Mouse (Mus musculus) midbrain, embryonic 11.5 days (tissue): ENCODE measurements at regions not wholly inside any gene's neighbourhood (a gene's known extent, or its start where the extent isn't known, plus 50 kb on each side); places are given as distances from the start of the nearest gene placed in this dataset.

Source experiments
- ATAC-seq: fragments of 200-750 bp; cut with Nextera tagmentation; 2 replicates; pipeline ENCODE4 v1.8.0; 2017; ENCODE audit warnings: moderate TSS enrichment, moderate library complexity; ENCODE audit not compliant: low FRiP score
- DNase-seq: peaks from one replicate; pipeline ENCODE4 v3.0.0; 2015; ENCODE audit warnings: low spot score; ENCODE audit errors: missing footprints
- H3K27ac ChIP-seq: fragments of 300-500 bp; sonication (generic); 2 replicates; pipeline ENCODE4 v1.5.1; 2014; ENCODE audit warnings: low read depth, low read length
- H3K27me3 ChIP-seq: fragments of 300-500 bp; sonication (generic); 2 replicates; pipeline ENCODE4 v1.6.1; 2014; ENCODE audit warnings: mild to moderate bottlenecking, low read length, moderate library complexity, mixed read lengths; ENCODE audit not compliant: control insufficient read depth, insufficient read depth
- H3K36me3 ChIP-seq: fragments of 300-500 bp; sonication (generic); 2 replicates; pipeline ENCODE4 v1.6.1; 2014; ENCODE audit warnings: mild to moderate bottlenecking, low read length, moderate library complexity, mixed read lengths; ENCODE audit not compliant: control insufficient read depth, insufficient read depth
- H3K4me1 ChIP-seq: fragments of 300-500 bp; sonication (generic); 2 replicates; pipeline ENCODE4 v1.6.1; 2014; ENCODE audit warnings: low read length; ENCODE audit not compliant: control insufficient read depth, insufficient read depth
- H3K4me2 ChIP-seq: fragments of 300-500 bp; sonication (generic); 2 replicates; pipeline ENCODE4 v1.6.1; 2014; ENCODE audit warnings: mild to moderate bottlenecking, moderate library complexity
- H3K4me3 ChIP-seq: fragments of 300-500 bp; sonication (generic); 2 replicates; pipeline ENCODE4 v1.5.1; 2014; ENCODE audit warnings: low read depth, low read length
- H3K9ac ChIP-seq: fragments of 300-500 bp; sonication (generic); 2 replicates; pipeline ENCODE4 v1.6.1; 2014; ENCODE audit warnings: low read length
- H3K9me3 ChIP-seq: fragments of 300-500 bp; sonication (generic); 2 replicates; pipeline ENCODE4 v1.6.1; 2016; ENCODE audit warnings: low read length; ENCODE audit not compliant: control insufficient read depth
- WGBS: fragments of 180-500 bp; shearing (Covaris S2); extraction: QIAGEN DNeasy Blood & Tissue Kit; methylation state at CpG from one replicate; pipeline ENCODE4 v1.1.7; 2014; 5-methylcytosine and 5-hydroxymethylcytosine counted together

DNA sequence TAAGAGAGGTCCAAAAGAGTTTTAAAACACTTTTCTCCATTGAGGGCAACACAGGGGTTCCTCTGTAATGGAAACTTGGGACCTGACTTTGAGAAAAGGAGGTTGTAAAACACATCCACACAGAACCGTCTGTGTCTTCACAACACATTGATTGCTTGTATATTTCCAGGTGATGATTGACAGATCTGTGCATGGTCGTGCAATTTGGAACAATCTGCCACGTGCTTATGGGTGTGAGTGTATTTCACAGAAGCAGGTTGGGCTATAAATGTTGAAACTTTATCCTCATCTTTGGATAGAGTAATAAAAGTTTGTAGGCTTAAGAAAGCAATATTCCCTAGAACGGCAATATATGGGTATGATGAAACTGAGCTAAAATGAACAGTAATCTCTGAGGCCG is 559.5 kb upstream of the Plxna2 start:
- Histone ChIP-seq H3K4me1 (no peaks in the 10 kb centered on the region), H3K36me3 (no peaks in the 10 kb centered on the region), H3K27me3 (no peaks in the 10 kb centered on the region), H3K9ac (no peak overlapping the region), H3K4me2 (no peak overlapping the region), H3K9me3 (no peaks in the 10 kb centered on the region), H3K27ac (no peak overlapping the region), H3K4me3 (no peak overlapping the region)
- WGBS: 88% methylated on average over 5 of the region's 5 CpGs
- peak; percentile 76 for DNase-seq
- ATAC-seq: no peak

DNA sequence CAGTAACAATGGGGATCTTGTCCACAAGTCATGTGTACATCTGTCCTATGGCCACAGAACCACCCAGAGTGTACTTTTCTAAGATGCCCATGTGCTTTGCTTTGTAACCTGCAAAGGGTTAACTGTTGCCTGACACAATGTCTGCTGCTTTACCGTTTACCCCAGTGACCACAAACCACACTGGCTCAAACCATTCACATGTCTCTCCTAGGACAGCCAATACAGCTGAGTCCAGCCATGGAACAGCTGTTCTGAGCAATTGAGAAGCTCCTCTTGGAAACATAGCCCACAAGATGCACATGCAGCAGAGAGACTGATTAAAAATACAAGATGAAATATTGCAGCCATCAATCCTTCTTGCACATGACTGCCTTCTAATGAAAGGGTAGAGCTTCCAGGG is 561.5 kb upstream of the Plxna2 start:
- ATAC-seq: no peak

DNA sequence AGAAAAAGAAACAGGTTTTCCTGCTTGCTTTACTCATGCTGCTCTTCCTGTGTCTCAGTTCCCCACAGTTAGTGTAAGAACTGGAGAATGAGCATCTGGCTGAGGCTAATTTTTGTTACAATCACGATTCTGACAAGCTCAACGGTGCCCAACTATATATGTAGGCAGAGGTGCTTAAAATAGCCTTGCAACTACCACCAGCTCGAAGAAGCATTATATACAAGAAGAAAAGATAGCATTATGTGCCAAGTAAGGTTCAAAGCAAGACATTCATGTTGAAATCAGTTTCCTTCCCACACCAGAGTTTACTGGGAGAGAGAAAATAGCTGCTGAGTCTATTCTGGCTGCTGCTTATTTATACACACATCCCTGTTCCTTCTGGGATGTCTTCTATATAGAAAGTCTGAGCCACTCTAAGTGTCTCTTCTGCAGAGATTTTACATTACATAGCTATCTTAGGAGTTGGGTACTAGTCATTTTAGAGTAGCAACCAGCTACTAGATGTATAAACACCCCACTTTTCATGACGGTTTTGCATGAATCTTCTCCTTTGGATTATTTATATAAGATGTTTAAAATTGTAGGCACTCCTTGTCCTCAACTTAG is 568.2 kb upstream of the Plxna2 start:
- H3K9ac ChIP-seq: no peak overlapping the region
- WGBS: 87% methylated on average over 4 of the region's 4 CpGs
- no peak for ATAC-seq

More for the DNA sequence above, 561.5 kb upstream of the Plxna2 start:
- no peaks in the 10 kb centered on the region for H3K36me3 ChIP-seq
- H3K27ac ChIP-seq: no peak overlapping the region
- no peak overlapping the region for H3K9ac ChIP-seq
- no peaks in the 10 kb centered on the region for H3K27me3 ChIP-seq
- no peaks in the 10 kb centered on the region for H3K9me3 ChIP-seq
- no peaks in the 10 kb centered on the region for H3K4me1 ChIP-seq
- 32% methylated on average over 1 of the region's 1 CpGs for WGBS
- peak; percentile 37 for DNase-seq
- no peak overlapping the region for H3K4me3 ChIP-seq
- no peak overlapping the region for H3K4me2 ChIP-seq

DNA sequence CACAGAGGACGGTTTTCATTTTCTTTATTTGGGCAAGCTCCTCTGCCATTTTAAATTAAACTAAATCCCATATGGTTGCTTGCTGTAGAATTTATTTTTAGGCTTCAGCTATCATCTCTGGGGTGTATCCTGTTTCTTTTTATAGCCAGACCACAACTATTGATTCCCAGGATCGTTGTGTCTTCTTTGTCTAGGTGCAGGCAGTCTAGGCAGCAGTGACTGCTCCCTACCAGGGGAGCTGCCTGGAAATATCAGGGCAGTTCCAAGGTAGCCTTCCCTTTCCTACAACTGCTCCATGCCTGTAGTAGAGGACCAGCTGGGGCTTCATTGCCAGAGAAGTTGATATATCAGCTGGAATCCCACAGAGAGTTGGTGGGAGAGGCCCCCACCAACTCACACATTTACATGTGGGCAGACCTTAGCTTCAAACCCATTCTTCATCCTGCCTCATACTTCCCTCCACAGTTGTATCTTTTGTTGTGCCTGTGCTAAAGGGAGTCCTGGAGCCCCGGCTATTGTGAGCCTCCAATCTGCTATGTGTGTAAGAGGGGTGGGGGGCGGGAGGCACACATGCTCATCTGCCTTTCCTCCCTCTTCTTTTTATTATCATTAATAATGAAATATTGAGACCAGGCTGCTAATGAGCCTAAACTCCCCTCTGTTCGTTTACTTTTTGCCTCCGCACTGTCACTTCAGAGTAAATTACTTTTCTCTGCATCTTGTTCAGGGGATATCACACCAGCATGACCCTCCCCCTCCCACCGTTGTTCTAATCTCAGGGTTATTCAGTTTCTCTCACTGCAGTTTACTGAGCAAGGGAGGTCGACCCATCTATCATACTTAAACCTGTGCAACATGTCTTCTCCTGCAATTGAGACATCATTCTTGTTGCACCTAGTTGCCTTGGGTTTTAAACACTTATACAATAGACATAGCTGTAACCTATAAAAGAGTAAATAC is 576.3 kb upstream of the Plxna2 start:
- DNase-seq: peak; percentile 83
- Histone ChIP-seq H3K4me3 (no peak overlapping the region), H3K4me1 (no peaks in the 10 kb centered on the region), H3K27me3 (no peaks in the 10 kb centered on the region), H3K27ac (no peak overlapping the region), H3K9ac (no peak overlapping the region), H3K9me3 (no peaks in the 10 kb centered on the region), H3K4me2 (no peak overlapping the region), H3K36me3 (no peaks in the 10 kb centered on the region)
- WGBS: 50% methylated on average over 8 of the region's 8 CpGs
- peak; percentile 58 for ATAC-seq

More for the DNA sequence above, 568.2 kb upstream of the Plxna2 start:
- H3K9me3 ChIP-seq: no peaks in the 10 kb centered on the region
- DNase-seq: peak; percentile 59
- H3K27me3 ChIP-seq: no peaks in the 10 kb centered on the region
- H3K36me3 ChIP-seq: no peaks in the 10 kb centered on the region
- no peaks in the 10 kb centered on the region for H3K4me1 ChIP-seq
- no peak overlapping the region for H3K27ac ChIP-seq
- H3K4me2 ChIP-seq: no peak overlapping the region
- H3K4me3 ChIP-seq: no peak overlapping the region

DNA sequence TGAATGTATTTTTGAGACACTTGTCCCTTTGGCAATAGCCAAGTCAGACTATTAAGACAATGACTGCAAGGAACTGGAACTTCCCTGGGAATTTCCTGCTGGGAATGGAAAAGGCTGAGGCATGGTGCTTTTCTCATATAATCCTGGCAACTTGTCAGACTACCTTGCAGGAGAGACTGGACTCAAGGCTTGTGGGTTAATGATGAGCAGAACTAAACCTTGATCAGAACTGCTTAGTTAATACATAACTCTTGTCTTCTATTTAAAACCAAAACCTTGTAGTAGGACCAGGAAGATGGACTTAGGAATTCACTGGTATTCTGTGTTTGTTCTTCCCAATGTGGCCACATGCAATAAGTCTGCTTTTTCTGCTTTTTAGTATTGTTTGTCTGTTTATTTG is 579.3 kb upstream of the Plxna2 start:
- Histone ChIP-seq H3K27me3 (no peaks in the 10 kb centered on the region), H3K36me3 (no peaks in the 10 kb centered on the region), H3K4me3 (no peak overlapping the region), H3K9me3 (no peaks in the 10 kb centered on the region), H3K4me2 (no peak overlapping the region), H3K4me1 (peaks cover 12% of the 10 kb centered on the region), H3K9ac (no peak overlapping the region), H3K27ac (no peak overlapping the region)
- ATAC-seq (no peak), DNase-seq (peak; percentile 31)

DNA sequence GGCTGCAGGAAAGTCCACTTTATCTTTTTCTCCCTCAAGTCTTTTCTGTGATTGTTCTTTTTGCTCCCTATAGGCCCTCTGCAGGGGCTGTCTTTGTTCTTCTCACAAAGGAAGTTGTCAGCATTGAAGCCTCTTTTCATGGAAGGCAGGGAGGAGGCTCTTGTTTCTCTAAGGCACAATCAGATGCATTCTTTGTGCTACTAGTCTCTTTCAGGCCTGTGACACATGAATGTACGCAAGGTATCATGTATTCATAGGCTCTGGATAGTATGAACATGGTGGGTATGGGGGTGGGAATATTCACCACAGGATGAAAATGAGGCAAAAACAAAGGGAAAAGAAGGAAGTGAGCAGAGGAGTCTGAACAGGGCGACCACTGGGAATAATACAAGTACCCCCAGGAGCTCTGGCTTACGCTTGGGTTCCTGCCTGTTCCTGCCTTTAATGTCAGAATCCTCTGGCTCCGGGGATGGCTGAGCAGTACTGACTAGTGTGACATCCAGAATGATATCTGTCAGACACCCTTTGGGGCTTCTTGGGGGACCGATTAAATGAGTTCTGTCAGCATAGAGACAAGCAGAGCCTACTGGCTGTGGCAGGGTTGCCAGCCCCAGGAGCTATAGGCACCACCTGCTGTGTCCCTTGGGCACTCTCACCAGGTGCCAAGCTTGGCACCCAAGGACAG is 583.7 kb upstream of the Plxna2 start:
- Histone ChIP-seq H3K27ac (no peak overlapping the region), H3K4me3 (no peak overlapping the region), H3K9ac (no peak overlapping the region), H3K9me3 (no peaks in the 10 kb centered on the region), H3K4me2 (no peak overlapping the region), H3K27me3 (no peaks in the 10 kb centered on the region), H3K36me3 (no peaks in the 10 kb centered on the region), H3K4me1 (peaks cover 12% of the 10 kb centered on the region)
- DNase-seq (peak; percentile 91), ATAC-seq (peak; percentile 84)
- 11% methylated on average over 5 of the region's 5 CpGs for WGBS

DNA sequence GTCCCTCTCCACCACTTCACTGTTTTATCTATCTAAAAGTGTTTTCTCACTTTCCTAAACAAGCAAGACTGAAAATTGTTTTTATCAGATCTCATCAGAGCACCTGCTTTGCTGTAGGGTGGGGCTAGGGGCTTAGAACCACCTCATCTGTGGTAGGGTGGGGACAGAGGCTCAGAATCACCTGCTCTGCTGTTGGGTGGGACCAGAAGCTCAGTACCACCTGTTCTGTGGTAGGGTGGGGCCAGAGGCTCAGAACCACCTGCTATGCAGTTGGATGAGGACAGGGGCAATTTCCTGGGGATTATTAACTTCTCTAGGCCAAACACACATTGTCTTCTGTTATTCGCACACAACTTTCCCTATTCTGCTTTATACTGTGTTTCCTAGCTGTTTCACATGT is 585.4 kb upstream of the Plxna2 start:
- 96% methylated on average over 1 of the region's 1 CpGs for WGBS
- Histone ChIP-seq H3K36me3 (no peaks in the 10 kb centered on the region), H3K4me1 (peaks cover 12% of the 10 kb centered on the region), H3K4me3 (no peak overlapping the region), H3K9ac (no peak overlapping the region), H3K9me3 (no peaks in the 10 kb centered on the region), H3K4me2 (no peak overlapping the region), H3K27ac (no peak overlapping the region), H3K27me3 (no peaks in the 10 kb centered on the region)
- DNase-seq (no peak), ATAC-seq (no peak)

DNA sequence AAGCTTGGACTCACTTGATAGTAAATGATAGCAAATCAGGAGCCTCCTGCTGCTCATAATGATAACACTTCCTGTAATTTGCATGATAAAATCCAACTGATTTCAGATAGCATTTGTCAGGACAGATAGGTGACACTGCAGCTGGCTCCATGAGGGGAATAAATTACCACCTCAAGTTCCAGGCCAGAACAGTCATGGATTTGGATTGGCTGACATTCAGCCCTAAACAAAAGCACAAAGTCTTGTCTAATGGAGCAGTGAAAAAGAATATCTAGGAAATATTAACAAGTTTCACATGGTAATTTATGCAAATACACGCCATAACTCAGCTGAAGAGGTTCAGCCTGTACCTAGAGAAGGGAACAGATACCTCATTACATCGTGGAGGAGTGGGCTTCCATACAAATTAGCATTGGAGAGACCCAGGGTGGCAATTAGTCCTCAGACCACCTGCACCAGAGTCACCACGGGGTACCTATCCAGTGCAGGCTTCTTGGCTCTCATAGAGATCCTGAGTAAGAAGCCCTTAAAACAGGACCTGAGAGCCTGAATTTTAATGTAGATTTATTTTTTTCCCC is 587.3 kb upstream of the Plxna2 start:
- DNase-seq (no peak), ATAC-seq (no peak)
- Histone ChIP-seq H3K4me2 (no peak overlapping the region), H3K27me3 (no peaks in the 10 kb centered on the region), H3K4me1 (peaks cover 12% of the 10 kb centered on the region), H3K9me3 (no peaks in the 10 kb centered on the region), H3K36me3 (no peaks in the 10 kb centered on the region), H3K27ac (no peak overlapping the region), H3K9ac (no peak overlapping the region), H3K4me3 (no peak overlapping the region)
- 65% methylated on average over 3 of the region's 3 CpGs for WGBS
